Mouse (Mus musculus) adrenal gland, adult 18-20 months (tissue): ENCODE data around the gene Gapvd1. TPM values are rescaled to one million over a fixed set of nuclear protein-coding genes. Genes with fewer than 3 reads are reported as not detected.
A peak's percentile ranks its signal among the peaks of the same experiment; 100 is the strongest.

Experiments
- DNase-seq, 2 experiments: peaks; one replicate each; pipeline ENCODE4 v3.0.0; 2021 to 2022; ENCODE audit warnings: low spot score in 2 of 2
- total RNA-seq, 2 experiments: library from RNA; stranded (reverse); gene quantifications; 1 replicate in 1 of 2; 2 replicates in 1 of 2; pipeline ENCODE4 v1.2.3; 2021

Gapvd1 gene
- total RNA-seq, 2 experiments from 2014 or later, result 51.6 to 66.8 TPM

GRCm38 (mm10) chr2:34727045-34727728 is 27.8 kb downstream of the Gapvd1 start:
- no peak for DNase-seq

GRCm38 (mm10) chr2:34725269-34725668 is 29.8 kb downstream of the Gapvd1 start:
- DNase-seq, result no peak

- DNase-seq, result no peak
These were observed 36.8 kb downstream of the Gapvd1 start for GRCm38 (mm10) chr2:34718196-34718595.

- no peak for DNase-seq
These were observed 43.1 kb downstream of the Gapvd1 start for GRCm38 (mm10) chr2:34711904-34712303.

- no peak for DNase-seq
These were observed 46.4 kb downstream of the Gapvd1 start for GRCm38 (mm10) chr2:34708675-34709074.

GRCm38 (mm10) chr2:34696592-34696991 is 58.4 kb downstream of the Gapvd1 start:
- no peak for DNase-seq

GRCm38 (mm10) chr2:34692861-34693260 is 62.2 kb downstream of the Gapvd1 start:
- DNase-seq, result no peak

- no peak for DNase-seq
These were observed 70.8 kb downstream of the Gapvd1 start for GRCm38 (mm10) chr2:34684076-34684870.

GRCm38 (mm10) chr2:34677976-34678375 is 77.1 kb downstream of the Gapvd1 start:
- no peak for DNase-seq

- no peak for DNase-seq
These were observed 78.0 kb downstream of the Gapvd1 start for GRCm38 (mm10) chr2:34677061-34677460.

- DNase-seq, result no peak
These were observed 81.2 kb downstream of the Gapvd1 start for GRCm38 (mm10) chr2:34673846-34674245.

- peak; percentile 27 to 30 for DNase-seq
These were observed 83.5 kb downstream of the Gapvd1 start for GRCm38 (mm10) chr2:34671385-34672026.

GRCm38 (mm10) chr2:34670470-34670869 is 84.6 kb downstream of the Gapvd1 start:
- DNase-seq, result no peak

- DNase-seq, result no peak
These were observed 85.8 kb downstream of the Gapvd1 start for GRCm38 (mm10) chr2:34669203-34669746.

- no peak for DNase-seq
These were observed 86.4 kb downstream of the Gapvd1 start for GRCm38 (mm10) chr2:34668440-34669191.

GRCm38 (mm10) chr2:34667820-34668219 is 87.2 kb downstream of the Gapvd1 start:
- no peak for DNase-seq

- DNase-seq, result no peak
These were observed 107.6 kb downstream of the Gapvd1 start for GRCm38 (mm10) chr2:34647410-34647809.

GRCm38 (mm10) chr2:34646541-34646865 is 108.5 kb downstream of the Gapvd1 start:
- no peak for DNase-seq

- peak; percentile 55 to 62 for DNase-seq
These were observed 109.0 kb downstream of the Gapvd1 start for GRCm38 (mm10) chr2:34645851-34646540.
